Mouse (Mus musculus) intestine, embryonic 15.5 days (tissue): ENCODE data around the gene Gbp7. TPM values are rescaled to one million over a fixed set of nuclear protein-coding genes. Genes with fewer than 3 reads are reported as not detected.

Source experiments
- ATAC-seq: fragments of 200-750 bp; cut with Nextera tagmentation; 2 replicates; pipeline ENCODE4 v1.8.0; 2017; ENCODE audit warnings: moderate TSS enrichment, moderate library complexity
- H3K27ac ChIP-seq: fragments of 300-500 bp; sonication (generic); 2 replicates; pipeline ENCODE4 v1.5.1; 2015; ENCODE audit warnings: mild to moderate bottlenecking, inconsistent platforms
- H3K27me3 ChIP-seq: fragments of 300-500 bp; sonication (generic); replicated peaks from 2 replicates; pipeline ENCODE4 v1.6.1; 2015; ENCODE audit warnings: inconsistent platforms
- H3K36me3 ChIP-seq: fragments of 300-500 bp; sonication (generic); 2 replicates; pipeline ENCODE4 v1.6.1; 2015; ENCODE audit warnings: inconsistent platforms
- H3K4me1 ChIP-seq: fragments of 300-500 bp; sonication (generic); replicated peaks from 2 replicates; pipeline ENCODE4 v1.6.1; 2015; ENCODE audit warnings: inconsistent platforms
- H3K4me2 ChIP-seq: fragments of 300-500 bp; sonication (generic); replicated peaks from 2 replicates; pipeline ENCODE4 v1.6.1; 2015; ENCODE audit warnings: mild to moderate bottlenecking, inconsistent platforms
- H3K4me3 ChIP-seq: fragments of 300-500 bp; sonication (generic); replicated peaks from 2 replicates; pipeline ENCODE4 v1.5.1; 2015; ENCODE audit warnings: inconsistent platforms
- H3K9ac ChIP-seq: fragments of 300-500 bp; sonication (generic); 2 replicates; pipeline ENCODE4 v1.6.1; 2015; ENCODE audit warnings: inconsistent platforms
- H3K9me3 ChIP-seq: fragments of 300-500 bp; sonication (generic); 2 replicates; pipeline ENCODE4 v1.6.1; 2016; ENCODE audit warnings: inconsistent platforms
- WGBS: fragments of 180-500 bp; shearing (Covaris S2); methylation state at CpG from one replicate; pipeline ENCODE4 v1.1.7; 2015; 5-methylcytosine and 5-hydroxymethylcytosine counted together
- polyA plus RNA-seq: library from polyadenylated mRNA; unstranded; fragments of >200 nt; fragmentation: Nextera tagmentation; extraction: Ambion mirVana; gene quantifications from 2 replicates; pipeline ENCODE4 v1.2.1, GENCODE M21; 2015

The Gbp7 gene
- polyA plus RNA-seq, 1 experiment from 2014 or later = 7.2 TPM

- Histone ChIP-seq H3K27ac (no peak overlapping the region), H3K9me3 (no peaks in the 10 kb centered on the region), H3K9ac (no peak overlapping the region), H3K36me3 (no peaks in the 10 kb centered on the region), H3K4me1 (no peaks in the 10 kb centered on the region), H3K4me3 (no peak overlapping the region), H3K4me2 (no peak overlapping the region), H3K27me3 (no peaks in the 10 kb centered on the region)
- no peak for ATAC-seq
- 91% methylated on average over 4 of the region's 4 CpGs for WGBS
Observed at GRCm38 (mm10) chr3:142570738-142571137, 40.6 kb downstream of the Gbp7 start.

GRCm38 (mm10) chr3:142577108-142577507, 47.0 kb downstream of the Gbp7 start:
- no peaks in the 10 kb centered on the region for H3K4me1 ChIP-seq
- ATAC-seq = no peak
- no peak overlapping the region for H3K4me3 ChIP-seq
- no peaks in the 10 kb centered on the region for H3K27me3 ChIP-seq
- H3K9me3 ChIP-seq = no peaks in the 10 kb centered on the region
- H3K9ac ChIP-seq = no peak overlapping the region
- no peak overlapping the region for H3K27ac ChIP-seq
- 81% methylated on average over 3 of the region's 3 CpGs for WGBS
- no peaks in the 10 kb centered on the region for H3K36me3 ChIP-seq
- no peak overlapping the region for H3K4me2 ChIP-seq

GRCm38 (mm10) chr3:142578342-142578741, 48.2 kb downstream of the Gbp7 start:
- no peak overlapping the region for H3K4me2 ChIP-seq
- H3K4me1 ChIP-seq = no peaks in the 10 kb centered on the region
- ATAC-seq = no peak
- H3K4me3 ChIP-seq = no peak overlapping the region
- no peaks in the 10 kb centered on the region for H3K27me3 ChIP-seq
- WGBS = 89% methylated on average over 4 of the region's 4 CpGs
- no peak overlapping the region for H3K27ac ChIP-seq
- H3K36me3 ChIP-seq = no peaks in the 10 kb centered on the region
- no peaks in the 10 kb centered on the region for H3K9me3 ChIP-seq
- H3K9ac ChIP-seq = no peak overlapping the region

- ATAC-seq = no peak
- H3K9me3 ChIP-seq = no peaks in the 10 kb centered on the region
- H3K27me3 ChIP-seq = no peaks in the 10 kb centered on the region
- H3K36me3 ChIP-seq = no peaks in the 10 kb centered on the region
- no peak overlapping the region for H3K27ac ChIP-seq
- no peak overlapping the region for H3K9ac ChIP-seq
- no peak overlapping the region for H3K4me2 ChIP-seq
- WGBS = 90% methylated on average over 4 of the region's 4 CpGs
- H3K4me1 ChIP-seq = no peaks in the 10 kb centered on the region
- H3K4me3 ChIP-seq = no peak overlapping the region
Observed at GRCm38 (mm10) chr3:142583067-142583466, 52.9 kb downstream of the Gbp7 start.

- Histone ChIP-seq H3K36me3 (no peaks in the 10 kb centered on the region), H3K9me3 (no peaks in the 10 kb centered on the region), H3K4me2 (no peak overlapping the region), H3K27me3 (no peaks in the 10 kb centered on the region), H3K9ac (no peak overlapping the region), H3K4me1 (no peaks in the 10 kb centered on the region), H3K4me3 (no peak overlapping the region), H3K27ac (no peak overlapping the region)
- no peak for ATAC-seq
Observed at GRCm38 (mm10) chr3:142587386-142587785, 57.2 kb downstream of the Gbp7 start.

- H3K4me2 ChIP-seq = no peak overlapping the region
- H3K4me1 ChIP-seq = no peaks in the 10 kb centered on the region
- WGBS = 68% methylated on average over 2 of the region's 2 CpGs
- H3K27me3 ChIP-seq = no peaks in the 10 kb centered on the region
- no peak overlapping the region for H3K4me3 ChIP-seq
- H3K9ac ChIP-seq = no peak overlapping the region
- no peak overlapping the region for H3K27ac ChIP-seq
- no peak for ATAC-seq
- H3K9me3 ChIP-seq = no peaks in the 10 kb centered on the region
- no peaks in the 10 kb centered on the region for H3K36me3 ChIP-seq
Observed at GRCm38 (mm10) chr3:142588888-142589287, 58.7 kb downstream of the Gbp7 start.

GRCm38 (mm10) chr3:142590431-142591067, 60.4 kb downstream of the Gbp7 start:
- Histone ChIP-seq H3K4me1 (no peaks in the 10 kb centered on the region), H3K36me3 (no peaks in the 10 kb centered on the region), H3K4me3 (no peak overlapping the region), H3K4me2 (no peak overlapping the region), H3K9me3 (no peaks in the 10 kb centered on the region), H3K9ac (no peak overlapping the region), H3K27me3 (no peaks in the 10 kb centered on the region), H3K27ac (no peak overlapping the region)
- WGBS = 79% methylated on average over 4 of the region's 4 CpGs
- no peak for ATAC-seq

GRCm38 (mm10) chr3:142594547-142594946, 64.4 kb downstream of the Gbp7 start, which contains the start of gene Gbp2b:
Gbp2b (plus strand) TSS chr3:142594847.
- 48% methylated on average over 1 of the region's 1 CpGs for WGBS

GRCm38 (mm10) chr3:142597923-142598322, 67.8 kb downstream of the Gbp7 start:
- WGBS = 76% methylated on average over 3 of the region's 3 CpGs
- H3K27me3 ChIP-seq = no peaks in the 10 kb centered on the region
- H3K4me1 ChIP-seq = no peaks in the 10 kb centered on the region
- no peak overlapping the region for H3K4me3 ChIP-seq
- no peak overlapping the region for H3K27ac ChIP-seq
- no peaks in the 10 kb centered on the region for H3K36me3 ChIP-seq
- no peak overlapping the region for H3K9ac ChIP-seq
- ATAC-seq = no peak
- no peaks in the 10 kb centered on the region for H3K9me3 ChIP-seq
- H3K4me2 ChIP-seq = no peak overlapping the region

More at GRCm38 (mm10) chr3:142594547-142594946, 64.4 kb downstream of the Gbp7 start, which contains the start of gene Gbp2b:
- Histone ChIP-seq H3K9me3 (no peaks in the 10 kb centered on the region), H3K36me3 (no peaks in the 10 kb centered on the region), H3K27me3 (no peaks in the 10 kb centered on the region), H3K4me1 (no peaks in the 10 kb centered on the region), H3K4me2 (no peak within 1 kb of the TSS), H3K27ac (no peak within 1 kb of the TSS), H3K9ac (no peak within 1 kb of the TSS), H3K4me3 (no peak within 1 kb of the TSS)
- no peak for ATAC-seq

Other genes with a start within 250 kb of the Gbp7 start
- gene Pdlim5, start 134.6 kb upstream of the Gbp7 start, polyA plus RNA-seq = 28.8 and 29.0 TPM in 2 replicates
- gene Gbp5, start 36.4 kb upstream of the Gbp7 start, polyA plus RNA-seq = 0.14 and 0.34 TPM in 2 replicates
- 1.8 and 2.7 TPM in 2 replicates for gene Gbp3, start 29.7 kb downstream of the Gbp7 start, polyA plus RNA-seq
- gene Gbp2b, start 64.5 kb downstream of the Gbp7 start, polyA plus RNA-seq = 0.33 and 0.35 TPM in 2 replicates
- 3.9 and 4.1 TPM in 2 replicates for gene Gbp2, start 90.3 kb downstream of the Gbp7 start, polyA plus RNA-seq
- gene Kyat3, start 170.7 kb downstream of the Gbp7 start, polyA plus RNA-seq = 17.5 and 18.2 TPM in 2 replicates
- 69.7 and 74.7 TPM in 2 replicates for gene Gtf2b, start 234.7 kb downstream of the Gbp7 start, polyA plus RNA-seq